Mouse (Mus musculus) erythroblast, embryonic 14.5 days (primary cell): ENCODE data around the gene Ccdc155.

ENCODE experiments used
- GATA1 ChIP-seq: IDR thresholded peaks from 2 replicates; pipeline ENCODE4 v1.6.1; 2012; ENCODE audit warnings: low read length, inconsistent platforms, mixed read lengths
- TAL1 ChIP-seq: IDR thresholded peaks from 3 replicates; pipeline ENCODE4 v1.6.1; 2012; ENCODE audit warnings: low read length, inconsistent platforms, mixed read lengths

- TF ChIP-seq GATA1: no peak
- no peak for TF ChIP-seq TAL1
Measured at GRCm38 (mm10) chr7:45151303-45151702, 53.4 kb downstream of the Ccdc155 start.
